Mouse (Mus musculus): Measurements from ENCODE around the gene Vegfd. TPM values are rescaled to one million over a fixed set of nuclear protein-coding genes. Genes with fewer than 3 reads are reported as not detected.
A peak's percentile ranks its signal among the peaks of the same experiment; 100 is the strongest.

Gene Vegfd
- total RNA-seq, 2 experiments from 2014 or later, result 31.7 to 59.1 TPM

DNA sequence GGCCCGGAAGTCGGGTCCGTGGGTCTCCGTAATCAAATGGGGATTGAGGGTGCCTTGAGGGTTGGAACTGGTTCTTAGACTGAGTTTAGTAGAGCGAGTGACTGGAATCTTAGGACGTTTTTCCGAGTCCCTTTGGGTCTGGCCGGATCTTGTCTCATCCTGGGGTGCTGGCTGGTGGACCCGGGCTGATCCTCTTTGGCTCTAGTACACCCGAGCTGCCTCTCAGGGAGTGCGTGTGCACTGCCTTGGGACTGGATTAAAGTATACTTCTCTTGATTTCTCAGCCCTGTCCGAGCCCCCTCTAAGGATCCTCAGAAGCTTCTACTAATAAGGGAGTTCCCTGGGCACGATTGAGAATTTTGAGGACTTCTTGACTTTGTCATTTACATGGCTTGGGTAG is 46.8 kb downstream of the Vegfd start:
- peak in 1 of 2 experiments; percentile 7 for DNase-seq

DNA sequence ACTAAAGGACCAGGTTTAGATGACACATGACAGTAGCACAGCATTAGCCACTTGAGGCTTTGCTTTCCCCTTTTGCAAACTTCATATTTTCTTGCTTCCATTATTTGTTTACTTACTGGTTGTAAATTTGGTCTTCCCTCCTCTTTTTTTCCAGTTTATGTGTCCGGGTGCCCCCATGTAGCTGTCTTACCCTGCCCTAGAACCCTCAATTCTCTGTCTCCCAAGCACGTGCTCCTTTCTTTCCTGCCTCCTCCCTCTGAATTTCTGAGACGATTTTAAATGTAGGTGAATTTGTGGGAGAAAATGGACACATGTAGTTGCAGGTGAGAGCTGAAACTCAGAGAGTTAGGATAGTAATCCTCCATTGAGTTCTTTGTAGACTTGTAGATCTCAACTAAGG is 47.3 kb downstream of the Vegfd start:
- no peak for DNase-seq

DNA sequence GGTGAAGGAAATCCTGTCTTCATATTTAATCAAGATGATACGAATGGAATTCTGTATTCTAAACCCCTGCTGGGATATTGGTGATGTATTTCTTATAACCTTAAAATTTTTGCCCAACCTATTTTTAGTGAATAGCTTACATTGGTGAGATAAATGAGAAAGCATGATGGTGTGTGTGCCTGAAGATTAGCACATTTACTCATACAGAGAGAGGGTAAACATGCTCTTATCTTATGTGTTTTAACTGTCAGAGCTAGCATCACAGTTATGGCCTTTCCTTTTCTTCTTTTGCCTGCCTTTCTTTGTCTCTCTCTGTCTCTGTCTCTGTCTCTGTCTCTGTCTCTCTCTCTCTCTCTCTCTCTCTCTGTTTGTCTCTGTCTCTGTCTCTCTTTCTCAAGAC is 51.6 kb downstream of the Vegfd start:
- DNase-seq, result no peak

DNA sequence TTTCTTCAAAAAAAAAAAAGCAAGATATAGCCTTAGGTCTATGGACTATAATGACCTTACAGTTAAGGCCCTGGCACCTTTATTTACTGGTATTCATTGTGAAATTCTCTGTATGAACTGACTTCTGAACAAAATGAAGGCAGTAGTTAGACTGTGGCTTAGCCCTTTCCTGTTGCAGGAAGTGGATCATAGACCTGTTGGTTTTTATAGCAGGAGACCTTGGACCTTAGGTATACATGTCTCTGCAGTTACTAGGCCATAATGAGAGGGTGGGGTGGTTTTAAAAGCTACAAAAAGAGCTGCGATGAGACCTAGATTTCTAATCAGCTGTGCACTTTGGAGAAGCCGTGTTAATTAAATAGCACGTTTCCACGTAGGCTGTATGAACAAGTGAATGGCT is 54.1 kb downstream of the Vegfd start:
- no peak for DNase-seq

DNA sequence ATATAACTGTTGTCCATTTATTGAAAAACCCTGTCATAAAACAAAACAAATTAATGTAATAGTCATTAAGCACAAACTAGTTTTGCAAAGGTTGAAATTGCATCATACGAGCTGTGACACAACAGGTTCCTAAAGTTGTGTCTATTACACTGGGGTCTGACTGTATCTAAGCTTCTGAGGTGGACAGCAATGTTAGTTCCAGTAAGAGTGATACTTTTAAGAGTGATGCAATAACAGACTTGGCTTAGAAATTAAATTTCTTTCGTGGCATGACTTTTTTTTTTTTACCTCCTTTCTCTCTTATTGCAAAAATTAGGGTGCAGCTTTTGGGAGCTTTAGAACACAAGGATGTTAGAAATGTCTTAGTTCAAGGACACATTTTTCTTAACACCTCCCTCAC is 55.0 kb downstream of the Vegfd start:
- DNase-seq, result no peak

DNA sequence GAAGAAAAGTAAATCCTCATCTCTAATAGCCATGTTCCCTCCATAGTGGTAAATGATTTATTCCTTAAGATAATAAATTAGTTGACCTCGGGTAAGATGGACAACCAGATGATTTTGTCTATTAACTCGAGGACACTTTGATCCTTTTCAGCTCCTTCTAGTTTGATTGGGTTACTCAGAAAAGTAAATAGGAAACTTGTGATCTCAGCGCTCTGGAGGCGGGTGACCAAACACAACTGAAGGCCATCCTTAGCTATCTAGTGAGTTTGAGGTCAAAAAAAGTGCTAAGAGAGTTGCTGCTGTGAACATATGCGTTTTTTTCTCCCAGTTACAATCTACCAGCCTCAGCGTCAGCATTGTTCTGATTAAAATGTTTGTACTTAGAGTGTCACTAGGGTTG is 57.4 kb downstream of the Vegfd start:
- DNase-seq, result no peak

DNA sequence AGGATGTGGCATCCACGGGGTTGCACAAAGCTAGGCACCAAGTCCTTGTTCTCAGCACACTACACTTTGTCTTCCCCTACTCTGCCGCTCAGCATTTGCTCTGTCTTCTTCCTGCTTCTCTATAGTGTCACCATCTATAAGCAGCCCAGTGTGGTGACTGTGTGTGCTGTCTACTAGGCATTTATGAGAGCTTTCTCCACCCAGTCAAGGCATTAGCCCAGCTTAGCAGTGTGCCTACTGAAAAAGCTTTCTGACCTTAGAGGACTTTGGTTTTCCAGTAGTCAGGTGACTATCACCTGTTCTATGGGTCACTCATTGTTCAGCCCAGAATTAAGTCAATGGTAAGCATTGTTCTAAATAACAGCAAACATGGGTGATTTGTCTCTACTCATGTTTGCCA is 58.0 kb downstream of the Vegfd start:
- DNase-seq, result no peak

DNA sequence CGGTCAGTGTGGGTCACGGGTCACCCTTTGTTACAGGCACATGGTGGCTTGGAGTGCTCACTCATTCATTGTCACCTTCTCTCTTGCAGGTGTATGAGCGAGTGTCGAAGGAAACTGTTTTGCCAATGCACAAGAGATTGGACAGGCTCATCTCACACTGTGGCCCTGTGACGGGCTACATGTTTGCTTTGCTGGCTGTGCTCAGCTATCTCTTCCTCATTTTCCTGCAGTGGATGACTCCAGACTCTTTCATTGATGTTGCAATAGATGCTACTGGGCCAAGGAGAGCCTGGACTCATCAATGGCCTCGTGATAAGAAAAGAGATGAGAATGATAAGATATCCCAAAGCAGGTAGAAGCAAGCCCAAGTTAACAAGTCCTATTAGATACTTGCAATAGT is 58.4 kb downstream of the Vegfd start:
- no peak for DNase-seq

DNA sequence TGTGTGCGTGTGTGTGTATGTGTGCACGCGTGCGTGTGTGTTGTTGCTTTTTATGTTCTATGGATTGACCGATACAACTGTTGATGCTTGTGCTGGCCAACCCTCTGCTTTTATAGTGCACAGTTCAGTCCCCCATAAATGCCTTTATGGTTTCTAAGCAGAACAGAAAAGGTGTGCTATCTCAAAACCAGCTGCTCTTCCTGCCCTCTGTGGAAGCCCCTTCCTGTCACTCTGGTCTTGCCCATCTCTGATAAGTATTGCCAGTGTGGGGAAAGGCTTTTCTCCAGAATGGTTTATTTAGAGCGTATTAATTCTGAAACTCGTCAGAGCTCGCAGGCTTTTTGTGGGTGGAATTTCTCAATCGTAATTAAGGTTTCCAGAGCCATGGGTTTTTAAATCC is 59.5 kb downstream of the Vegfd start:
- no peak for DNase-seq

DNA sequence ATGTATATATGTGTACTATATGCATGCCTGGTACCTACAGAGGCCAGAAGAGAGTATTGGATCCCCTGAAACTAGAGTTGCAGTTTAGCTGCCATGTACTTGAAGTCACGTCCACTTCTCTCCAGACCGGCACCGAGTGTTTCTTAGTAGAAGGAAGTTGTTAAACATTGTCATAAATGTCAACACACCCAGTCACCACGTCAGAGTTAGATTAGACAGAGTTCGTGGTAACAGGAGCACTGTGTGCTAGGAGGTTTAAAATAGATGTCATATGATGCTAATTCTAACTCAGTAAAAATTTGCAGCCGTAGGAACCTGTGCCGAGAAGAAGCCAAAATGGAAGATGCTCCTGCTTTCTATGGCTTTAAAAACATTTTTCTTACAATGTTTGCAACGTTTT is 63.5 kb downstream of the Vegfd start, which contains the start of gene Asb11:
TSS of gene Asb11 (plus strand) at position 286 of the 400 bp plus-strand sequence.
- no peak for DNase-seq

DNA sequence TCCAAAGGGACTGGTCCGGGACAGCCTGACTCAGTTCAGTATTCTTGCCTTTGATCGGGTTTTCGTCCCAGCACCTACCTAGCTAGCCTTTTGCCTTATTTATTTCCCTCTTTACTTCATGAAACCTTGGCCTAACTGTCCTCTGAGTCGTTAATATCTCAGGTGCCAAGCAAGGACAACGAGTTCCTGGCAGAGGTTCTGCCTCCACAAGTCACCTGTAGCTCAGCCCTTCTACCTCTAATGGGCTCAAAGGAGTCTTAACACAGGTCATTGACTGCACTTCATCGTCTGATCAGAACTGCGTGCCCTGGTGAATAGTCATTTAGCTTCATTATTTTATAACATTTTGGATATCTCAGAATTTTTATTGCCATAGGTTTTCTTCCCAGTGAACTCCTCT is 66.3 kb downstream of the Vegfd start:
- DNase-seq, result no peak

DNA sequence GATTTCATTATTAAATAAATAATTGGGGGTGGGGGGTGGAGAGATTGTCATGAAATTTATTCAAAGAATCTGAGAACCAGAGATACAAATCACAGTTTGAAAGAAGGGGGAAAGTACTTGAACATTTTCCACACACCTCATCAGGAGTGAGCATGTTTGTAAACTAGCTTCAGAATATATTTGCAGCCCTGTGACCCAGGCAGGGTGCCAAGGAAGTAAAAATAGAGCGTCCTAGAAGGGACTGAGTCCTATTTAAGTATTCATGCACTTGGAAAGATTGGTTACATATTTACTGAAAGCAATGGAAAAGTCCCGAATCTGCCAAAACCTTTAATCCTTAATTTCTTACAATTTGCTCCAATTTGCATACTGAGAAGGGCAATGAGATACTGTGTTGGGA is 67.0 kb downstream of the Vegfd start:
- peak; percentile 35 to 55 for DNase-seq

DNA sequence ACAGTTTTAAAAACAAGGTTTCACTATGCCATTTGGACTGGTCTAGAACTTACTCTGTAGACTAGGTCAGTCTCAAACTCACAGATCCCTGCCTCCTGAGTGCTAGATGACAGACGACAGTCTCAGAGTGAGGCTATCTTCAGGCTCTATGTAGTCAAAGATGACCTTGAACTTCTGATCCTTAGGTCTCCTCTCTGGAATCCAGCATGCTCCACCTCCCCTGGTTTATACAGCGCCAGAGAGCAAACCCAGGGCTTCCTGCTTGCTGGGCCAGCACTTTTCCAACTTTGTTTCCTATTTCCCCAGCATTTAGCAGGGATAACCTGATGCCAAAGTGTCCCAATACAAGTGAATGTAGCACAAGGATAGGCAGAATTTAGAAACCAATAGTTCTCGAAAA is 67.5 kb downstream of the Vegfd start:
- DNase-seq, result no peak

DNA sequence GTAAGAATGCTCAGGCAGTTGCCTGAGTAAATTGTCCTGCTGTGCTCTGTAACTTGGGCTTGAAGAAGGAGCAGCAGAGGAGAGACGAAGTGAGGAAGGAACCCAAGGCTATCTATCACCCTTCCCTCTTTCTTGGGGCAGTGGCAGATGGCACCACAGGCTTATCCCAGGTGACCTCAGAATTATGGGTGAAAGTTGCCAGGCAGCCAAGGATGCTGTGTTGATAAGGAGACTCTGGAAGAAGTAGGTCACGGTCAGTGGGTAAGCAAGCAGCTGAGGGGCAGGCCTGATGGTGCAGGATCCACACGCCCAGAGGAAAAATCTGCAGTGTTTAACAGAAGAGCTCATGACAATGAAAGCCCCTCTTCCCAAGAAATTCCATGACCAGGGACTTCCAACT is 68.1 kb downstream of the Vegfd start:
- peak; percentile 38 to 53 for DNase-seq

DNA sequence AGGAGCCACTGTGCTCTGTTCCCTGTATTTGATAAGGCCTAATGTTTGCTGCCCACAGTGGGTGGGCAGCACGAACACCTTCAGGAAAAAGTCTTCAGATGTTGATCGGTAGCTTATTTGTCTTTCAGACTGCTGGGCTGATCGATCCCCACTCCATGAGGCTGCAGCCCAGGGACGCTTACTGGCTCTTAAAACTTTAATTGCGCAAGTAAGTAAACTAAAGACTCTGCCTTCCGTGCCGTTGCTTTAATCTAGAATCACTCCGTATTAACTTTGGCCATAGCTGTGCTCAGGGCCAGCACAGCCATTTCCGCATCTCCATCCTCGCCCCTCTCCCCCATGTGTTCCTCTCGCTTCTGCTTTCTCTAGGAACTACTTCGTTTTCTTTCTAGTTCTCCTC is 72.4 kb downstream of the Vegfd start:
- DNase-seq, result no peak

DNA sequence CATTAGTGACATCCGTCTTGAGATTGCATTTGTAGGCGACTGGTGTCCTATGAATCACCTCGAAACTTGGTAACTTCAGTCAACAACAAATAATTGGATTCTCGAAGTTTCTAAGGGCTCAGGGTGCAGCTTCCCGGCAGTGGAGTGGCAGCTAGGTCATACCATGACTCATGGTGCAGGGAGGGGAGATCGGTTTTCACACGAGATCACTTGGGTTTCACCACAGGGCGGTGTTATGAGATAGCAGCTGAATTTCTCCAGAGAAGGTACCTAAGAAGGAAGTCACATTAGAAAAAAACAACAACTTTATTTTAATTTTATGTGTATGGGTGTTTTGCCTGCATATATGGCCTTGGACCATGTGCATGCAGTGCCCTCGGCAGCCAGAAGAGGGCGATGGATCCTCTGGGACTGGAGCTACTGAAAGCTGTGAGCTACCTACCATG is 73.0 kb downstream of the Vegfd start:
- DNase-seq, result peak in 1 of 2 experiments; percentile 5

DNA sequence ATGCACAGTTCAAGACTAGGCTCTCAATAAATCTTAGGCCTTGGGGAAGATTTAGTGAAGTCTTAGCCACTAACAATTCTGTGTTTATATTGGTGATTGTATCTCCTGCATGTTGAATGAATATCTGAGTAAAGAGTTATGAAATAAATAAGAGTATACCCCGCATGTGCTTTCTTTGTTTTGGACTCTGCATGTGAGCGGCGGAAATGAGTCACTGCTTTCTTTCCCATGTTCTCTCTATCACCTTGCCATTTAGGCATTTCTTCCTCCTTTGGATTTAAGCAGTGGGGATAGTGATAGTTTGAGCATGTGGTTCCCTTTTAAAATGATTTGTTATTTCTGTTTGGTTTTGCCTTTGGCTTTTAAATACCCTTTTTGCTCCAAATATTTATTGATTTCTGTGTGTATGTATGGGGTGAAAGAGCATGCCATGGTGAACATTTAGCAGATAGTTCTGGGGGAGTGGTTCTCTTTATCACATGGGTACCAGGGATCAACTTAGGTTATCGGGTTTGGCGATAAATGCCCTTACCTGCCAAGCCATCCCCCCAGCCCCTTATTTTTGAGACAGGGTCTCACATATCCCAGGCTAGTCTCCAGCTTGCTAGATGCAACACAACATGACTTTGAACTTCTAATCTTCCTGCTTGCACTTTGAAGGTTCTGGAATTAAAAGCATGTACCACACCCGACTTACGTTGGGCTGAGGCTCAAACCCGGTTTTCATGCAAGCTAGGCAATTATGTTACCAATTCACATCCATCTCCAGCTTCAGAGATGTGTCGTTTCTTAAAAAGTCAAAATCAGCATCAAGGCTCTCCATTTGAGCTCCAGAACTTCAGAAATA is 73.9 kb downstream of the Vegfd start:
- no peak for DNase-seq

DNA sequence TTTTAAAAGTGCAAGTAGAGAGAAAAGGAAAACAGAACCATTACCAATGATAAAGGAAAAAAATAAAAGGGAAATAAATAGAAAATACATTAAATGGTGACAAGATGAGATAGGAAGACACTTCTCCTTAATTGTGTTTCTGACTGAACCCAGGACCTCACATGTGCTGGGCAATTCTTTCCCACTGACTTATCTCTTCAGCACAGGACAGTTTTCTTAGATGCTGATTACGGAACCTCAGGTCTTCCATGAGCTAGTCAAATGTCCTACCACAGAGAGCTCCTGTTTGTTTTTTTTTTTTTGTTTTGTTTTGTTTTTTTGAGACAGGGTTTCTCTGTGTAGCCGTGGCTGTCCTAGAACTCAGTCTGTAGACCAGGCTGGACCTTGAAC is 74.5 kb downstream of the Vegfd start:
- no peak for DNase-seq

DNA sequence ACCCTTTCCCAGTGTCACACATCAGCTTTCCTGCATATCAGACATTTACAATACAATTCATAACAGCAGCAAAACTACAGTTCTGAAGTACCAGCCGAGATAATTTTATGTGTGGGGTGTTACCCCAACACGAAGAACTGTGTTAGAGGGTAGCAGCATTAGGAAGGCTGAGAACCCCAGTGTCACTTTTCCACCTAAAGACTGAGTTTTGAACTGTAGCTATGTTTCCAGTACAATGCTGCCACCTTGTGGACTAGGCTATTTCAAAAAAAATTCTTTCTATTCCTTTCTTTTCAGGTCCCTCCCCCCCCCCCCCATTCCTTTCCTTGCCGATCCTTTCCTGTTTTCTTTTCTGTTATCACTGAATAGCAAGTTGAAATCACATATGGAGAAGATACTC is 76.0 kb downstream of the Vegfd start:
- DNase-seq, result peak in 1 of 2 experiments; percentile 25

Other genes starting within 250 kb of the Vegfd start
- 10 to 100 TPM; 11.4 to 11.5 TPM for gene Ace2, start 234.0 kb upstream of the Vegfd start, total RNA-seq (2021)
- gene Bmx, start 115.2 kb upstream of the Vegfd start, total RNA-seq (2021), result under 1 TPM; 0.23 to 0.30 TPM
- 1 to 10 TPM; 3.9 to 4.9 TPM for gene Pir, start 104.0 kb upstream of the Vegfd start, total RNA-seq (2021)
- 10 to 100 TPM in 1 of 2 experiments, 1 to 10 TPM in 1; 5.9 to 10.2 TPM for gene Piga, start 46.4 kb downstream of the Vegfd start, total RNA-seq (2021)
- gene Asb11, start 63.6 kb downstream of the Vegfd start, total RNA-seq (2021), result not detected
- not detected for gene Asb9, start 132.9 kb downstream of the Vegfd start, total RNA-seq (2021)

All from adrenal gland, postnatal 36 days (tissue).